Mouse (Mus musculus): ENCODE measurements around the gene Gm13102. TPM values are rescaled to one million over a fixed set of nuclear protein-coding genes. Genes with fewer than 3 reads are reported as not detected.
"Not testable (repeated sequence)": the region's sequence is repeated elsewhere in the genome, so short reads cannot be mapped to it uniquely, and the experiment has no call there.

Gm13102 gene
- total RNA-seq (2015) (not detected in 2 replicates), total RNA-seq (2017) (not detected in 2 replicates)

- not testable (repeated sequence) for ATAC-seq (ENCODE audit: poor library complexity, severe bottlenecking)
These were observed at the start of gene Gm13102 for GRCm38 (mm10) chr4:144106174-144106573. TSS of gene Gm13102 (plus strand) at chr4:144106474.

GRCm38 (mm10) chr4:144058826-144059225, 47.4 kb upstream of the Gm13102 start, which contains the start of gene Pramel4:
TSS of gene Pramel4 (plus strand) at chr4:144059126.
- ATAC-seq (ENCODE audit: poor library complexity, severe bottlenecking): not testable (repeated sequence)

Other genes with a start within 250 kb of the Gm13102 start
- gene Pramef6, start 206.1 kb upstream of the Gm13102 start, total RNA-seq (2015): not detected in 2 replicates
- gene Pramef6, start 206.1 kb upstream of the Gm13102 start, total RNA-seq (2017): not detected in 2 replicates
- not detected in 2 replicates for gene Pramef25, start 155.5 kb upstream of the Gm13102 start, total RNA-seq (2015)
- not detected in 2 replicates for gene Pramef25, start 155.5 kb upstream of the Gm13102 start, total RNA-seq (2017)
- gene Gm13101, start 139.5 kb upstream of the Gm13102 start, total RNA-seq (2015): not detected in 2 replicates
- gene Gm13101, start 139.5 kb upstream of the Gm13102 start, total RNA-seq (2017): not detected in 2 replicates
- gene Pramef17, start 112.1 kb upstream of the Gm13102 start, total RNA-seq (2015): not detected in 2 replicates
- not detected in 2 replicates for gene Pramef17, start 112.1 kb upstream of the Gm13102 start, total RNA-seq (2017)
- gene Pramel4, start 47.3 kb upstream of the Gm13102 start, total RNA-seq (2015): not detected in 2 replicates
- gene Pramel4, start 47.3 kb upstream of the Gm13102 start, total RNA-seq (2017): not detected in 2 replicates
- not detected in 2 replicates for gene Oog3, start 56.2 kb downstream of the Gm13102 start, total RNA-seq (2015)
- not detected in 2 replicates for gene Oog3, start 56.2 kb downstream of the Gm13102 start, total RNA-seq (2017)
- not detected in 2 replicates for gene Oog2, start 84.2 kb downstream of the Gm13102 start, total RNA-seq (2015)
- not detected in 2 replicates for gene Oog2, start 84.2 kb downstream of the Gm13102 start, total RNA-seq (2017)
- gene C87977, start 106.8 kb downstream of the Gm13102 start, total RNA-seq (2015): not detected in 2 replicates
- gene C87977, start 106.8 kb downstream of the Gm13102 start, total RNA-seq (2017): not detected in 2 replicates
- not detected in 2 replicates for gene Pramel5, start 174.0 kb downstream of the Gm13102 start, total RNA-seq (2015)
- not detected in 2 replicates for gene Pramel5, start 174.0 kb downstream of the Gm13102 start, total RNA-seq (2017)
- not detected in 2 replicates for gene Gm13128, start 223.8 kb downstream of the Gm13102 start, total RNA-seq (2015)
- not detected in 2 replicates for gene Gm13128, start 223.8 kb downstream of the Gm13102 start, total RNA-seq (2017)

Data from megakaryocyte, adult 5-6 weeks (primary cell).